Mouse (Mus musculus) skeletal muscle tissue, adult 2 months (tissue): ENCODE results near the gene 4930455H04Rik.

Experiments used
- DNase-seq: peaks from one replicate; pipeline ENCODE4 v3.0.0-alpha.2; 2012; ENCODE audit warnings: low read depth, low spot score

Gene 4930455H04Rik

DNA sequence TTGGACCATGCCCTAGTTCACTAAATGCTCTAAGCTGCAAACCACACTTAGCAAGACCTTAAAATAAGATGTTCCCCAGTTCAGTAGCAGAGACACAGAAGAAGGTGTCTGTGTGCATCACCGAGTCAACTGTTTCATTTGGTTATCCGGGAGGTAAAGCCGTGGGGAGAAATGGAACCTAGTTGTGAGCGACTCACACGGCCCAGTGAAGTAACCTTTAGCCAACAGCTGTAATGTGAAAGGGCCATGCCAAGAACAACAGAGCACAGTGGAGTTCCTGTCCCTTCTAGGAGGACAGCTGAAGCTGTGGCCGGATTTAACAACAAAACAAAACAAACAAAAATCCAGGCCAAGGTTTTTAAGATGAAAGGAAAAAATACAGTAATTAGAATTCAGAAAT, 1.3 kb upstream of the 4930455H04Rik start:
- peak; percentile 53 for DNase-seq

DNA sequence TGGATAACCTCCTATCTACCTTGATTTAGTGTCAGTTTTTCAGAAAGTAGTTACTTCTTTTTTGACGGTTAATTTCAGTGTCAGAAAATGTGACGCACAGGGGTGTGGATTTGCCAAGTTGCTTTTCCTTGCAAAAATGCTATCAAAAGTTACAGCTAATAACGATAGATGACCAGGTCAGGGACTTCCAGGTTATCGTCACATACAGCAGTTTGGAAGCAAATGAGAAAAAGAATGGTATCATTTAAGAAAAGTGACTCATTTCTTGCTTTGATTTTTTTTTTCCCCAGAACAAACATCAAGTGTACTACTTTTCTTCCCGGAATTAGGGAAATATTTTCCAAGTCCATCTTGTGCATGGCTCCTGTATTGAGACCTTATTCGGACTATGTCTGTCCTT, 631 bp upstream of the 4930455H04Rik start:
- no peak for DNase-seq

DNA sequence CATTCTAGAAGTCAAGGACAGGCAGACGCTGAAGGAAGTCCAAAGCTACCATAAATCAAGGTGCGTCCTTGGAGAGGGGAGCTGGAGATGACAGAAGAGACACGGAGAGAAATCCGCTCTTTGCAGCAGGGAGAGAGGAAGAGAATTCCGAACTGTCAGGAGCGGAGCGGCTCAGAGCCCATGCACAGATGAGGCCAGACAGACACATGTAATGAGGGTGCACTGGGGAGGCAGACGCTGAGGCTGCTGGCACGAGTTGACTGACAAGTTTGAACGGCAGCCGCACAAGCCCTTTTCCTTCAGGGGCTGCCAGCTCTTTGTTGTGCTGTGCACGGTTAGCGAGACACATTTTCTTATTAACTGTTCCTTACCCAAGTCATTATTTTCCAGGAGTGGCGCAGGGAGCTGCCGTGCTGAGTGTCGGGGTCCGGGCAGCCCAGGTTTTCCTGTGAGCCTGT, 502 bp downstream of the 4930455H04Rik start, which contains the start of gene Palmd:
Palmd (minus strand) TSS at position 448 of the 458 bp plus-strand sequence.
- DNase-seq, result peak; percentile 40

DNA sequence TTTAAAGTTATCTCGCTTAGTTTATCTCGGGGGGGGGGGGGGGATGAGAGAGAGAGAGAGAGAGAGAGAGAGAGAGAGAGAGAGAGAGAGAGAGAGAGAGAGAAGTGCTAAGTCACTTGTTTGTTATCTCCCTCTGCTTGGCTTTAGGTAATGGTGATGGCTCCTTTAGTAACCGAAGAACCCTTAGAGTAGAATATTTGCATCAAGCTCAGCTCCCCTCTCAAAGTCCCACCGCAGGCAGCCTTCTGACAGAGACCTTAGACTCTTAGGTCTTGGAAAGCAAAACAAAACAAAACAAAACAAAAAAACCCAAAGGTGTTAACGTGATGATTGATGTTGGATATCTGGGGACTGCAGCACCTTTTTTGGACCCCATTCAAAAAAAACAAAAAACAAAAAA, 936 bp downstream of the 4930455H04Rik start:
- DNase-seq, result no peak

DNA sequence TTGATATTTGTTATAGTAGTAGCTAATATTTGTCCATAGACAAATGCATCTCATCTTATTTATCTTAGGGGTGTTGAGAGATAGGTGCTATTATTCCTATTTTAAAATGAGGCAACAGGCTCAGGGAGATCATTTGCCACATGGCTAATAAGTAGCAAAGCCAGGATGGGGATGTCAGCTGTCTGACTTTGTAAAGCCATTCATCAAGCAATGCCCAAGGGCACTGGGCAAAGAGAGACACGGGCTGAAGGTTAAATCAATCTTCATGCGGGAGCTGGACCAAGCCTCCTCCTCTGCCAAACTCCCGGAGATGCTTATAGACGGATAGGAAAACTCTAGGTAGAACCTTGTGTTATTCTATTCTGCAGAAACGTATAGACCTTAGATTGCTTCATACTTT, 1.7 kb downstream of the 4930455H04Rik start:
- no peak for DNase-seq

DNA sequence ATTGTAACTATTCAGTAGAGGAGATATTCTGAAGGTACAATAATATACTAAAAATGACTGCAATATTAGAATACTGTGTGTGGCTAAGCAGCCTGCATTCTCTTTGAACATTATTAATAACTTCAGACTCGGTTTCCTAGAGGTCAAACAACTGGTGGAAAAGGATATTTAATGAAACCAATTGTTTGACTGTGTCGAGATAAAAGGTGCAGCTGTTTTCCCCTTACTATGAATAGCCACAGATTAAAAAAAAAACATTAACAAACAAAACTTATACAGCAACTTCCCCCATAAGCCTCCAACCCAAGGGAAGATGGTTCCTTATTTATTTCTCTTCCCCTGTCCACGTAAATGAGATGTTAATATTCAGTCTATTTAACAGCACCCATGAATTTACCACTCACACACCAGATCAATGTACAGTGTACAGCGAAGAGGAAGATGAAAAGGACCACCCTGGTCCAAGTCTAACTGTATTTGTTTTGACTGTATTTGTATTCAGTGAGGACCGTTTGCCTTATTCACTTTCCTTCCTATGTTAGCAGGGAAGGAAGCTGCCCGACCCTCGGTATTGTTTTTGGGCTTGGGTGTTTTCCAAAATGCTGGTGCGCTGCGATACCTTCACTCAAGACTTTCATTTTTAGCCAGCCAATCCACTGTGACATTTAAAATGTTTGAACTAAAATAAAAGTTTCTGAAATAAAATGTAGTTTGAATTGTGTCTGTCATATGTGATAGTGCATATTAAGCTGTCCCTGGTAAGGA, 13.9 kb downstream of the 4930455H04Rik start:
- no peak for DNase-seq

DNA sequence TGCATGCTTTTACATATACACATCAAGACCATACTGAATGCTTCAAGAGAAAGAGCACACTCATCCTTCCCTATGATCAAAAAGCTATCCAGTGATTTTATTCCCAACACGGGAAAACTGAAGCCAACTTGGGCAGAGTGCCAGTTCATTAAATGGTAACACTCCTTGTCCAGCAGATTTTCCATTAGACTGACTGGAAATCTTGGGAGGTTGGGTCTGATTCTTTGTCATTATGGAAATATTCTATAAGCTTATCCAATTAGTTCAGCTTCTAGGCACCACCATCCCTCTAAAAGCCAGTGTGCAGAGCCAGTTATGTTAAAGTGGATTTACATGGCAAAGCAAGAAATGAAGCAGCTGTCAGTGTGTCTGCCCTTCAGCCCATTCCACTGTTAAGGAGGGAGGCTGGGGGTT, 17.0 kb downstream of the 4930455H04Rik start:
- DNase-seq, result no peak

DNA sequence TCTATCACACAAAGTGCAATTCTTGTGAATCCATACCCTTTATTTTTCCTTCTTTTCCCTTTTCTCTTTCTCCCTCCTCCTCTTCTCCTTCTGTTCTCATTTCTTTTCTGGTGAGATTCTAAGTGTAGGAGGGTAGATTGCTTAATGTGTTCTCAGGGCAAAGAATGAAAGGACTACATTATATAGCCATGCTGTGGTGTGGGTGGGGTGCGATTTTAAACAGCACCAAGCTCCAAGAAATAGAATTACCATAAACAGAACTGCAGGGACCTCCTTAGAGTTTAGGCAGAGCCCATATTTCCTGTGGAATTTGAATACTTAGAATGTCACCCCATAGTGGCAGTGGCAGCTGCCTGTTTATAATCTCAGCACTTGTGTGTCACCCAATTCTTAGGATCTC, 17.7 kb downstream of the 4930455H04Rik start:
- DNase-seq, result no peak

DNA sequence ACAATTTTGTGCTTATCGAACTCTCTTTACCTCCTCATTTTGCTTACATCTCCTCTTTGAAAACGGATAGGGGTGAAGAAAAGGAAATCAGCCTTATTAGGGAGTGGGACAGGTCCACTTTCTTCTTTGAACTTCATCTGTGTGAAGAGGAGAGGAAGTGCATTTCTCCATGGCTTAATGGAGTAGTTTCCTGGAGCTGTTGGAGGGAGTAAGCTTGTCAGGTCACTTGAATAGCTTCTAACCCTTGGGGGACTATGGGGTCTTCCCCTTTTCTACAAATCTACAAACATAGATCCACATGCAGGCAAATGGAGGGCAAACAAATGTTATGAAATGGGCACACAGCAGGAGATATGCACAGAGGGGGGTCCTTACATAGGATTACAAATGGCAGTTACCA, 18.4 kb downstream of the 4930455H04Rik start:
- DNase-seq, result no peak

DNA sequence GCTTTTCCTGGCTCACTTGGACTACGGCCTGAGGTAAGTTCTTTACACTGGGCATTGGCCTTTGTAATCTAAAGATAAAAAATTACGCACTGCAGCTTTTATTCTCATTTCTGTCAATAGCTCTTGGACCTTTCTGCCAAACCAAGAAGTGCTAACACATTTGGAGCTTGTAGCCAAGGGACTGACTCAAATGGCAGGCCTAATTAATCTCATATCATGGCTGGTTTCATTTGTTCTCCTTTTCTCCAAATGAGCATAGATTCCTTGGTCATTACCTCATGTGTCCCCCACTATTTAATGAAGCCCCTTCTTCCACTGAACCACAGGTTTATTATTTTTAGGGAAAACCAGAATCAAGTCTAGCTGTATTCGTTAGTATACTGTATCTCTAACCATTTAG, 20.2 kb downstream of the 4930455H04Rik start:
- no peak for DNase-seq

DNA sequence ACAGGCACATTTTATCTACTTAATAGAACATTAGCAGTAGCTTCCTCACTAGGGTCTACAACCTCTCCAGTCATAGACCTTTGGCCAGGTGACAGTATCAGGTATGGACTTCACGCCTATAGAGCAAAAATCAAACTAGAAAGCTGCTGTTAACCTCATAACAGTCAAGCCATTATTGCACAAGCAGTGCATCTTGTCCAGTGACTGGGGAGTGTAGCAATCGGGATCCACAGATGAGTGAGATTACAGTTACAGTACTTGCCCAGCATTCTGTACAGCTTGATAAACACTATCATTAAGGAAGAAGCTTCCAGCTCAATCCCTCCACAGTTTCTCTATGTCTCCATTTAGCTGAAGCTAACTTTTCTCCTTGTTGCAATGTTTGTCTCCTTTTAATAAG, 23.1 kb downstream of the 4930455H04Rik start:
- no peak for DNase-seq

DNA sequence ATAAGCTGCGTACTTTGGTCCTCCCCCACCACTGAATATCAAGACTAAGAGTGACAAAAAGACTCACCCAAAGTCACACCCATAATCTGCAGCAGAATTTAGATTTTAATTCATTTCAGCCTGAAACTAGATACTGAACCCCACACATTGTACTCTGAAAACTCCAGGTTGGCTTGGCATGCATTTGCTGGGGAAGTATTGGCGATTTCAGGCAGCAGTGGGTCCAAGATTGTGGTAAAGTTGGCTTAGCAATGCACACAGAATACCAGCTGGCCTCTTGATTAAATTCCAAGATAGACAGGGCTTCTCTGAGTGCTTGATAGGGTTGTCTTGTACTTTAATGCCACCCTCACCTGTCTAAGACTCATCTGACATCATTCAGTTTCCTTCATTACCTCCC, 24.9 kb downstream of the 4930455H04Rik start:
- DNase-seq, result no peak

DNA sequence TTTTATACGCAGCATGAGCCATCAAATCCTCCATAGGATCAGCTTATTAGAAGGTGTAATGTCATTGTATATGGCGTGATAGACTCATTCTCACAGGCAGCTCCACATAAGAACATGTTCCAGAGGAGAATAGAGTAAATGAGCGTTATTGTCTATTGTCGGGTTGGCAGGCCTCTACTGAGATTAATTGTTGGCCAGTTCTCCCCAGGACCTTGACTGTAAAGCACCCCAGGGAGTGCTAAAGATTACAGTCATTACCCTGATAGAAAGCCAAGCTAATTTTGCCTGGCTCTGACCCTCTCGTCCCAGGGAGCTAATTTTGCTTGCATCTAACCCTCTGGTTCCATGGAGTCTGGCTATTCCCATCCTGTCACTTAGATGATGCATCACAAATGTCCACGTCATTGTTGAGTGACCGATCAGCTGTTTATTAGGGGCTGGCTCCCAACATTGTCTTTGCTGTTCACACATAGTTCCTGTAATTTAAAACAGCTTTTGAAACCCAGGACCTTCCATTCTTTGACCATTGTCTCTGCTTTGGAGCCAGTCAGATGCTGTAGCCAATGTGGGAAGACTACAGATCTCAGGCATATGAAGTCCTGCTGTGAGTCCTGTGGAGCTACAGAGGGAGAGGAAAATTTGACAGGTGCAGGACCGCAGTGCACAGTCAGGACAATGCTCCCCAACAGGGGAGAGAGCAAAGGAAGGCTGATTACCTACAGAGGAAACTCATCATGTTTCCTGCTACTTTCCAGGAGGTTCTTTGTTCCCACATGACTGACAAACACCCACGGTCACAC, 33.8 kb downstream of the 4930455H04Rik start:
- no peak for DNase-seq

DNA sequence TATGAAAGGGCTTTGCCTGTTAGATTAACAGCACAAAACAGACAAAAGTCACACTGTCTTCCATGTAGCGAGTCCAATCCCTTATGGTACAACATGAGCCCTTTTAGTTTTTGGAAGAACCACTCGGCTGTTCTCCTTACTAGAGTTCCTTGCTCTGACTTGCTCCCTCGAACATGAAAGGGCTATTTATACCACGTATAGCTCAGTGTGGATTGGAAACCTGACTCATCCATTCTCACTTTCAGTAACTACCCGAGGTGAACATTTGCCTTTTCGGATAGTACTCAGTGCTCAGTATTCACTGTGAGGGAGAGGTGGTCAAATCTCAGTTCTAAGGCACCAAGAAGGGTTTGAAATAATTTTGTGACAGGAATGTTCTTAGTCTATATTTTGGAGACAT, 35.3 kb downstream of the 4930455H04Rik start:
- DNase-seq, result no peak

DNA sequence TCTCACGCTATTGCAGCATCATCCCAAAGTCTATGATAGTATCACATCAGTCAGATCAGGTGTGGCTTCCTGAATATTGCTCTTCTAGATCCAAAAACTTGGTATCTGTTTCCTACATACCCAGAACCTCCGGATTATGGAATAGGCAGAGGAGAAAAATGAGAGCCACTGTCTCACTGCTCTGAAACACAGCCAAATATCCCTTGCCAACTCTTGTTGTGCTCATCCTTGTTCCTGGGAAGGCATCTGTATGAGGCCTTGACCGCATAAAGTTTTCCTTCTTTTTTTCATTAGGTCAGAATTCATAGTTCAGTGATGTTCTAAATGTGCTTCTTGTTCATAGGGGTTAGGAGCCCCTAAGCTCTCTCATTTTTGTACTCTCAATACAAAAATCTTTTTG, 38.6 kb downstream of the 4930455H04Rik start:
- no peak for DNase-seq

DNA sequence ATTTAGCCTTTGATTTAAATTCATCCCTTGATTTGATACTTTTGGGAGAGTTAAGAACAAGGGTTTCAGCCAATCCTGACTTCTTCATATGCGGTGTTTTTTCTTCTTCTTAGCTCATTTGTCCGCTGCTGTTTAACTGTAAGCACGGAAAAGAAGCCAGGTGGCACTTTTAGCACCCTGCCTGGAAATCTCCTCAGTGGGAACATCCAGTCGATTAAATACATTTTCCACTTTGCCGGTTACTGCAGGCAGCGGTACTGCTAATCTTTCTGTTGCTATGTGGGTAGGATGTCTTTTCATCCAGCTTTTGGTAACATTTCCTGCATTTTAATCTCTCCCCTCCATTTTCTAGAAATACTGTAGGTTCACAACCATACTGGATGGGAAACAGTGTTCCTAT, 39.3 kb downstream of the 4930455H04Rik start:
- DNase-seq, result no peak

DNA sequence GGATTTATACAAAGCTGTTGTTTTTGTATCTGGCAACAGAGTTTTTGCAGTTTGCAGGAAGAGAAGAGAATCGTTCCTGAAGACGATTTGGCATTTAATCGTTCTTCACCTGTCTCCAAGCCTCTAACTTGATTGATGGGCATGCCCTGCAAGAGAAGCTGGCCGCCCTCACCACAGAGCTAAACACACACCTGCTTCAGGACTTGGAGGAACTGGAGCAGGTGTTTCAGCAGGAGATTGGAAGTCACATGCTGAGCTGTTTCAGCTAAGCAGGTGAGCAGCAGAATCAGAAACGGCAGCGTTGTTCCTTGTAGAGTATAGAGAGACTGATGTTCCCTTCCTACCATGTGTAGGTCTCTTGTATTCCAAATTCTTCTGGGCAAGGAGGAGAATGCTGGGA, 42.1 kb downstream of the 4930455H04Rik start:
- DNase-seq, result no peak

DNA sequence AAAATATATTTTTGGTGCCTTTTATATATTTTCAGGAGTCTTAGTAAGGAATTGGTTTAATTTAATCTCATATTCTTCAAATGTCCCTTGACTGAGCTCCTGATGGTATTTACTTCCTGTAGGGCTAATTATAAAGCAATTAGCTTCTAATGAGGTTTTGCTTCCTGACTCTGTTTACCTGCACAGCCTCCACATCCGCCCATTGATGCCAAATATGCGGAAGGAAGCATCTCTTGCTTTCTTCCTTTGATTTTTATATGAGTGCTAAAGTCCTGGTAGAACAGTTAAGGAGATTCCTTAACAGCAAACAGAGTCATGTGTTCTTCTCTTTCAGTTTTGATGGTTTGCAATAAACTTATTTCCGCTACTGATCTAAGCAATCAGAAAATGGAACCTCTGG, 52.3 kb downstream of the 4930455H04Rik start:
- no peak for DNase-seq

DNA sequence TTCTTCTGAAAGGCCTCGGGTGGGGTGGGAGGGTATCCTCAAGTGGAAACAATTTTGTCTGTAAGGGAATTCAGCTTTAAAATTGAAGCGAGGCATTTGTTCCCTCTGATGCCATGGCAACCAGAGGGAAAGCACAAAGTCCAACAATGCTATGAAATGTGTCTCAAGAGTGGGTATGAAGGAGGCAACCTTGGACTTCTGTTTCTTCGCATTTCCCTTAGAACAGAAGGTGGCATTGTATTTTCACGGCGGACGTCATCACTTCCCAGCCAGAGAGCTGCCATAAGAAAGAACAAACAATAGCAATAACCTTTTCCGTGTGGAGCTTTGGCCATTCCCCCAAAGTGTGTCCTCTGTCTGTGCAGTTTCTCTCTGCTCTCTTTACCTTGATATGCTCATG, 53.8 kb downstream of the 4930455H04Rik start:
- DNase-seq, result no peak

DNA sequence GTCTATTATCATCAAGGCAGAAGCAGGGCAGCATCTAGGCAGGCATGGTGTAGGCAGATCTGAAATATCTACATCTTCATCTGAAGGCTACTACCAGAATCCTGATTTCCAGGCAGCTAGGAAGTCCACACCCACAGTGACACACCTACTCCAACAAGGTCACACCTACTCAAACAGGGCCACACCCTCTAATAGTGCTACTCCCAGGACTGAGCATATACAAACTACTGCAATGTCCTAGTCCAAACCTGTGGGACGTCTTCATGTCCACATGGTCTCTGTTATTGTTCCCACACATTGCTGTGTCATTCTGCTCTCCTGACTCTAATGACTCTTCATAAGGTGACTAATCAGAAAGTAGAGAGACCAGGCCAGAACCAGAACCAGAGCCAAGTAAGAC, 56.0 kb downstream of the 4930455H04Rik start:
- no peak for DNase-seq

DNA sequence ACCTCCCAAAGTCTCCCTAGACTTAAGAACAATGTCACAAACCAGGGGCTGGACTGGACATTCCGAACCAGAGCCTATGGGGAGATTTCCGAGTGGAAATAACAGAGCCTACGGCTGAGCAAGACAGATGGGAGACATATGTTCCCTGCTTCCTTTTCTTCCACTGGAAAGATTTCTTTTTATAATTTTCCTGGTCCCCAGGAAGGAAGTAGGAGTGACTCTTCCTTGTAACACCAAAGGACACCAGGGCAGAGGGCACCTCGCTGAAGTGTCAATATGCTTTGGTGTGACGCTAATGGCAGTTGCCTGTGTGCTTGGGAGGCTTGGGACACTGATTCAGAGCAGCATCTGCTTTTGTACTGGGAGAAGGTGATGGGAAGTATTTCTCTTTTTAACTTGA, 56.5 kb downstream of the 4930455H04Rik start:
- no peak for DNase-seq

DNA sequence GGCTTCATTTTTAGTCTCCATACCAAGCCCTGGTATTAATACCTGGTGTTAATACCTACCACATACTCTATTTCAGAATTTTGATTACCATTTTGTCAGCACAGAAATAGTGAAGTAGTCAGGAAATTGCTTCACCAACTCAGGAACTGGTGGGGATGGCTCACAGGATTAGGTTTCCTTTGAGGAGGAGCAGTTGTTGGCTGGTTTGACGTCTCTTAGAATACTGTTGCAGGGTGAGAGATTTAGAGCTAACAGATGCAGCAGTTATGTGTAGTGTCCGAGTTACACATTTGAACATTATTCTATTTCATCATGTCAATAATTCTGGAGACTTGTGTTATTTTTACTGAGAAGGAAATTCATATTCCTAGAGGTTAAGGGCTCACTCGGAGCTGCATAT, 57.4 kb downstream of the 4930455H04Rik start:
- no peak for DNase-seq
